In genomic region chr4:127215799-127216198, GRCm38 (mm10) we compare ENCODE assay signal across 28 mouse cellular contexts. TPM values are rescaled to one million over a fixed set of nuclear protein-coding genes. Genes with fewer than 3 reads are reported as not detected.
DNase-seq lines count a peak whose midpoint lies in the region; ATAC-seq and TF ChIP-seq lines count a peak whose summit lies in the region.
"Had no signal": no experiment of that assay in that cellular context is flagged by ENCODE, and none has a peak within 500 bp of the region (broad histone marks: within the 10 kb centered on the region; RNA-seq: fewer than 3 reads in every experiment).

No protein-coding gene starts in this region.

- no peaks in the 10 kb centered on the region for H3K27me3 ChIP-seq in cerebellum, adult 2 months (ENCODE audit: control insufficient read depth, insufficient read depth, low read length)
- H3K27me3 ChIP-seq in heart, embryonic 14.5 days (ENCODE audit: control insufficient read depth, insufficient read depth, low read length): peaks cover 21% of the 10 kb centered on the region

- no peaks in the 10 kb centered on the region for H3K9me3 ChIP-seq in heart, embryonic 14.5 days (ENCODE audit: control insufficient read depth, low read length)
- H3K9me3 ChIP-seq: embryonic facial prominence, embryonic 13.5 days; forebrain, embryonic 10.5 days; forebrain, embryonic 15.5 days; heart, embryonic 10.5 days; hindbrain, embryonic 12.5 days; intestine, embryonic 15.5 days; limb, embryonic 10.5 days; limb, embryonic 15.5 days had no signal

- peak; percentile 67; the same call in 1 of the 2 replicates for ATAC-seq in heart, embryonic 14.5 days (ENCODE audit: insufficient number of reproducible peaks, insufficient read depth, low FRiP score, low read depth)
- ATAC-seq in megakaryocyte progenitor cell, adult 5-6 weeks (replicated peaks; ENCODE audit: poor library complexity): no peak
- ATAC-seq: forebrain, embryonic 15.5 days; hindbrain, postnatal 0 days; intestine, embryonic 15.5 days; midbrain, embryonic 16.5 days had no signal

- WGBS in cerebellum, adult 2 months: 19% methylated on average over 5 of the region's 9 CpGs
- WGBS in heart, embryonic 14.5 days: 9% methylated on average over 5 of the region's 9 CpGs

- DNase-seq in cerebellum, adult 2 months: no peak
- no peak for DNase-seq in cerebellum, adult 11-12 months
- DNase-seq in heart, adult 11 months: no peak
- DNase-seq in left cerebral cortex, adult 2 months (ENCODE audit: extremely low spot score in 1 of 2, low spot score in 2 of 2): no peak
- DNase-seq in left cerebral cortex, postnatal 36 days (ENCODE audit: low spot score in 2 of 2): no peak
- DNase-seq: adrenal gland, postnatal 36 days; lung, adult 2 months; lung, postnatal 10 days; right cerebral cortex, postnatal 4 days; thymus, adult 18-20 months; thymus, postnatal 25 days had no signal

- H3K27ac ChIP-seq in cerebellum, adult 2 months (ENCODE audit: insufficient read depth, low read length): peak overlapping the region; percentile 8; the same call in 1 of the 2 replicates
- H3K27ac ChIP-seq in heart, embryonic 14.5 days (replicated peaks in 1 of 2; ENCODE audit: control insufficient read depth in 1 of 2, insufficient read depth in 1 of 2, low read depth in 2 of 2, low read length in 2 of 2): no peak overlapping the region; a peak in 1 of 4 replicates
- peak overlapping the region; percentile 13; the same call in 1 of the 2 replicates for H3K27ac ChIP-seq in left cerebral cortex, adult 2 months
- H3K27ac ChIP-seq: embryonic facial prominence, embryonic 13.5 days; forebrain, embryonic 10.5 days; forebrain, embryonic 15.5 days; heart, embryonic 10.5 days; hindbrain, embryonic 12.5 days; hindbrain, postnatal 0 days; intestine, embryonic 15.5 days; limb, embryonic 10.5 days; limb, embryonic 15.5 days; liver, embryonic 14.5 days; macrophage; stomach, postnatal 0 days had no signal

- no peaks in the 10 kb centered on the region for H3K36me3 ChIP-seq in heart, embryonic 14.5 days (ENCODE audit: control insufficient read depth, insufficient read depth, low read length)
- H3K36me3 ChIP-seq: embryonic facial prominence, embryonic 13.5 days; forebrain, embryonic 10.5 days; forebrain, embryonic 15.5 days; G1E; heart, embryonic 10.5 days; hindbrain, embryonic 12.5 days; intestine, embryonic 15.5 days; limb, embryonic 10.5 days; limb, embryonic 15.5 days had no signal

- H3K4me1 ChIP-seq in cerebellum, adult 2 months (ENCODE audit: control insufficient read depth, insufficient read depth, low read length): peaks cover 22% of the 10 kb centered on the region
- peaks cover 10 to 13% of the 10 kb centered on the region in 2 experiments; a peak in 3 of 4 replicates for H3K4me1 ChIP-seq in heart, embryonic 14.5 days (ENCODE audit: control insufficient read depth in 2 of 2, insufficient read depth in 2 of 2, low read length in 2 of 2)
- H3K4me1 ChIP-seq: embryonic facial prominence, embryonic 13.5 days; intestine, embryonic 15.5 days had no signal

- peak overlapping the region; percentile 27; the same call in 1 of the 2 replicates for H3K4me2 ChIP-seq in heart, embryonic 14.5 days (ENCODE audit: low read length)
- H3K4me2 ChIP-seq: embryonic facial prominence, embryonic 13.5 days; forebrain, embryonic 15.5 days; hindbrain, embryonic 12.5 days; intestine, embryonic 15.5 days; limb, embryonic 15.5 days had no signal

- TF ChIP-seq POLR2A in cerebellum, adult 2 months (IDR thresholded peaks at IDR 0.05; ENCODE audit: borderline replicate concordance, insufficient read depth, low read length): no peak

- H3K9ac ChIP-seq in heart, embryonic 14.5 days (ENCODE audit: low read length): no peak overlapping the region
- H3K9ac ChIP-seq: embryonic facial prominence, embryonic 13.5 days; forebrain, embryonic 15.5 days; hindbrain, embryonic 12.5 days; intestine, embryonic 15.5 days; limb, embryonic 15.5 days; liver, embryonic 14.5 days had no signal

- no peak overlapping the region for H3K4me3 ChIP-seq in cerebellum, adult 2 months (replicated peaks; ENCODE audit: insufficient read depth, low read depth, low read length)
- no peak overlapping the region for H3K4me3 ChIP-seq in heart, embryonic 14.5 days (ENCODE audit: control insufficient read depth in 1 of 2, insufficient read depth in 1 of 2, low read depth in 1 of 2, low read length in 2 of 2)
- no peak overlapping the region for H3K4me3 ChIP-seq in left cerebral cortex, adult 2 months
- H3K4me3 ChIP-seq: embryonic facial prominence, embryonic 13.5 days; forebrain, embryonic 10.5 days; forebrain, embryonic 15.5 days; heart, embryonic 10.5 days; hindbrain, embryonic 12.5 days; intestine, embryonic 15.5 days; limb, embryonic 10.5 days; limb, embryonic 15.5 days had no signal

- TF ChIP-seq CTCF in cerebellum, adult 2 months (IDR thresholded peaks at IDR 0.05; ENCODE audit: borderline replicate concordance, insufficient read depth, low read depth, low read length): no peak
- TF ChIP-seq CTCF in left cerebral cortex, adult 2 months (IDR thresholded peaks at IDR 0.05): no peak

- intact Hi-C loops in left cerebral cortex, adult 2 months (cut with DNase I): no loop called here
- intact Hi-C loops in left cerebral cortex, postnatal 36 days (cut with DNase I): no loop called here

RNA-seq across cellular contexts. Expression of gene Smim12, which starts 27.8 kb away (rescaled TPM):
- 95.5 and 106 TPM in 2 replicates for polyA plus RNA-seq in cerebellum, adult 2 months (2012; rRNA removed)
- polyA plus RNA-seq in heart, embryonic 14.5 days (2014; fragmentation: Nextera tagmentation; extraction: Ambion mirVana): 61.2 and 63.8 TPM in 2 replicates
- 10 to 100 TPM; 52.1 to 54.0 TPM for total RNA-seq in left cerebral cortex, adult 2 months (2021)
- 10 to 100 TPM; 52.6 to 59.2 TPM for total RNA-seq in left cerebral cortex, postnatal 36 days (2021)
- 31.6 and 33.8 TPM in 2 replicates for total RNA-seq in megakaryocyte progenitor cell, adult 5-6 weeks (2015)
- total RNA-seq in megakaryocyte progenitor cell, adult 5-6 weeks (2017): 40.4 and 49.1 TPM in 2 replicates

RNA-seq across cellular contexts. Expression of gene Dlgap3, which starts 46.8 kb away (rescaled TPM):
- 56.1 and 59.8 TPM in 2 replicates for polyA plus RNA-seq in cerebellum, adult 2 months (2012; rRNA removed)
- 0.57 and 0.74 TPM in 2 replicates for polyA plus RNA-seq in heart, embryonic 14.5 days (2014; fragmentation: Nextera tagmentation; extraction: Ambion mirVana)
- 100 to 1,000 TPM; 372 to 403 TPM for total RNA-seq in left cerebral cortex, adult 2 months (2021)
- total RNA-seq in left cerebral cortex, postnatal 36 days (2021): 100 to 1,000 TPM; 380 to 420 TPM
- total RNA-seq in megakaryocyte progenitor cell, adult 5-6 weeks (2015): not detected in 2 replicates
- not detected in 2 replicates for total RNA-seq in megakaryocyte progenitor cell, adult 5-6 weeks (2017)
- total RNA-seq: common myeloid progenitor, adult 5-6 weeks had no signal
- polyA plus RNA-seq: G1E, macrophage had no signal

Comparison
In these comparisons a context has a peak if more than half of its experiments do, and no peak if none do; other contexts are left out.
1. H3K27ac ChIP-seq: peak in cerebellum, adult 2 months (single experiment) and left cerebral cortex, adult 2 months (single experiment); none in heart, embryonic 14.5 days (0 of 2).
2. RNA of gene Dlgap3, which starts 46.8 kb away (total RNA-seq): 380 to 420 TPM in left cerebral cortex, postnatal 36 days and 372 to 403 TPM in left cerebral cortex, adult 2 months; not detected in megakaryocyte progenitor cell, adult 5-6 weeks; every median in the first group is over 100 times any median in the second.